Mouse (Mus musculus) limb, embryonic 14.5 days (tissue): Measurements from ENCODE around the gene Taar7f. TPM values are rescaled to one million over a fixed set of nuclear protein-coding genes. Genes with fewer than 3 reads are reported as not detected.
"Not testable (repeated sequence)": the region's sequence is repeated elsewhere in the genome, so short reads cannot be mapped to it uniquely, and the experiment has no call there.

ENCODE experiments used
- ATAC-seq: fragments of 200-750 bp; cut with Nextera tagmentation; 2 replicates; pipeline ENCODE4 v1.8.0; 2017; ENCODE audit warnings: low read depth, moderate number of reproducible peaks, moderate TSS enrichment; ENCODE audit not compliant: low FRiP score
- DNase-seq: peaks from one replicate; pipeline ENCODE4 v3.0.0-alpha.2; 2015; ENCODE audit warnings: low spot score
- H3K27ac ChIP-seq: fragments of 300-500 bp; sonication (generic); replicated peaks from 2 replicates; pipeline ENCODE4 v1.5.1; 2014; ENCODE audit warnings: low read depth, mild to moderate bottlenecking, low read length, moderate library complexity, mixed read lengths
- H3K27me3 ChIP-seq: fragments of 300-500 bp; sonication (generic); 2 replicates; pipeline ENCODE4 v1.6.1; 2014; ENCODE audit warnings: low read length, mixed read lengths; ENCODE audit not compliant: control insufficient read depth, insufficient read depth
- H3K36me3 ChIP-seq: fragments of 300-500 bp; sonication (generic); 2 replicates; pipeline ENCODE4 v1.6.1; 2014; ENCODE audit warnings: mild to moderate bottlenecking, low read length, moderate library complexity, mixed read lengths; ENCODE audit not compliant: control insufficient read depth, insufficient read depth
- H3K4me1 ChIP-seq: fragments of 300-500 bp; sonication (generic); 2 replicates; pipeline ENCODE4 v1.6.1; 2014; ENCODE audit warnings: antibody characterized with exemption, low read length, mixed read lengths; ENCODE audit not compliant: control insufficient read depth, insufficient read depth
- H3K4me2 ChIP-seq: fragments of 300-500 bp; sonication (generic); replicated peaks from 2 replicates; pipeline ENCODE4 v1.6.1; 2014; ENCODE audit warnings: low read depth, mild to moderate bottlenecking, low read length, moderate library complexity; ENCODE audit not compliant: severe bottlenecking
- H3K4me3 ChIP-seq: fragments of 300-500 bp; sonication (generic); replicated peaks from 2 replicates; pipeline ENCODE4 v1.5.1; 2014; ENCODE audit warnings: low read length
- H3K9ac ChIP-seq: fragments of 300-500 bp; sonication (generic); 2 replicates; pipeline ENCODE4 v1.6.1; 2014; ENCODE audit warnings: mild to moderate bottlenecking, low read depth, low read length, moderate library complexity; ENCODE audit not compliant: severe bottlenecking
- H3K9me3 ChIP-seq: fragments of 300-500 bp; sonication (generic); 2 replicates; pipeline ENCODE4 v1.6.1; 2016; ENCODE audit warnings: low read length; ENCODE audit not compliant: control insufficient read depth
- POLR2A ChIP-seq: fragments of 200-500 bp; IDR thresholded peaks from 2 replicates; pipeline ENCODE4 v1.8.0; 2012; ENCODE audit warnings: inconsistent platforms, mild to moderate bottlenecking, moderate library complexity, borderline replicate concordance; ENCODE audit not compliant: insufficient read depth, insufficient read length; ENCODE audit errors: extremely low read depth
- WGBS: fragments of 180-500 bp; shearing (Covaris S2); extraction: QIAGEN DNeasy Blood & Tissue Kit; methylation state at CpG from one replicate; pipeline ENCODE4 v1.1.7; 2014; 5-methylcytosine and 5-hydroxymethylcytosine counted together
- polyA plus RNA-seq, 2 experiments: library from polyadenylated mRNA; depleted of rRNA in 1 of 2; stranded (reverse) in 1 of 2; unstranded in 1 of 2; fragments of >200 nt; fragmentation: Nextera tagmentation in 1 of 2; extraction: Ambion mirVana in 1 of 2; gene quantifications; 2 replicates each; pipeline versions ENCODE4 v1.2.1 to v1.2.3; 2012 to 2014

Gene Taar7f
- polyA plus RNA-seq, 2 experiments, result not detected

DNA sequence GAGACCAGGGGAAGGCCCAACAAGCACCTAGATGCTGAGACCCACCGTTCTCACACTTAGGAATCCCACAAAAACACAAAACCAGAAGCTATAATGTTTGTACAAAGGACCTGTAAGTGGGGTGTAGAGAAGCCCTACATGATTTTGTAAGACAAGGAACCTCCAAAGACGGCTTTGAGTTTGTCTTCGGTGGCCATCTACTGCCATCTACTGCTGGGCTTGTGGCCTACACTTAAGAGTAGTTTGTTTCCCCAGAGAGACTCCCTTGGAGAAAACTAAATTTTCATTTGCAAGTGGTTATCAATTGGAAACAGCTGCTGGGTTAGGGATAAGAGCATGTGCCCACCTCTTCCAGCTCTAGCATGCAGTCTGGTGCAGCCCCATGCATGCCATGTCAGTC is 30.9 kb downstream of the Taar7f start:
- H3K36me3 ChIP-seq, result no peaks in the 10 kb centered on the region
- no peak for TF ChIP-seq POLR2A
- H3K27me3 ChIP-seq, result no peaks in the 10 kb centered on the region
- ATAC-seq (no peak), DNase-seq (peak; percentile 28)
- no peak overlapping the region for H3K4me2 ChIP-seq
- H3K4me3 ChIP-seq, result no peak overlapping the region
- 24% methylated on average over 3 of the region's 3 CpGs for WGBS
- H3K9ac ChIP-seq, result no peak overlapping the region
- no peaks in the 10 kb centered on the region for H3K4me1 ChIP-seq
- H3K27ac ChIP-seq, result no peak overlapping the region
- no peaks in the 10 kb centered on the region for H3K9me3 ChIP-seq

GRCm38 (mm10) chr10:24085936-24086335 is 36.6 kb downstream of the Taar7f start:
- Histone ChIP-seq H3K9ac (no peak overlapping the region), H3K9me3 (no peaks in the 10 kb centered on the region), H3K4me2 (no peak overlapping the region), H3K4me3 (no peak overlapping the region), H3K27ac (no peak overlapping the region), H3K36me3 (no peaks in the 10 kb centered on the region), H3K4me1 (no peaks in the 10 kb centered on the region), H3K27me3 (no peaks in the 10 kb centered on the region)
- no peak for DNase-seq
- 81% methylated on average over 5 of the region's 5 CpGs for WGBS
- ATAC-seq, result no peak
- TF ChIP-seq POLR2A, result no peak

DNA sequence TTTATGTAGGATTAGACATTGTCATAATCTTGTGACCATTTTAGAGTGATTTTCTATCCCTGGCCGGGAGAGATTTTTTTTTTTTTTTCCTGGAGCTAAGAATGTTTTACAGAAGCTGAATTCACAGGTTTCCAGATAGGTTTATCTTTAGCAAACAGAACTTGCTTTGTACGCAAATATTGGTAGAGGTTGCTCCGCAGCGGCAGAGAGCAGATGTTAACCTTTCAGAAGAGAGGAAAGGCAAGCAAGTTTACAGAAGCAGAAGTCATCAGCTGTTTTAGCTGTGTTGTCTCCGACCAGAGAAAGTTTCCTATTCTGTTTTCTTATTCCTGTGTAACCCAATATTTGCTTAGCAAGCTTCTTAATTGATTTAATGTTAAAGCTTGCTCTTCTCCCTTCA is 37.2 kb downstream of the Taar7f start:
- H3K27me3 ChIP-seq, result no peaks in the 10 kb centered on the region
- DNase-seq (no peak), ATAC-seq (no peak)
- no peaks in the 10 kb centered on the region for H3K36me3 ChIP-seq
- H3K4me3 ChIP-seq, result no peak overlapping the region
- H3K9me3 ChIP-seq, result no peaks in the 10 kb centered on the region
- H3K4me1 ChIP-seq, result no peaks in the 10 kb centered on the region
- no peak overlapping the region for H3K27ac ChIP-seq
- H3K9ac ChIP-seq, result no peak overlapping the region
- 89% methylated on average over 5 of the region's 5 CpGs for WGBS
- no peak for TF ChIP-seq POLR2A
- no peak overlapping the region for H3K4me2 ChIP-seq

- no peak overlapping the region for H3K4me2 ChIP-seq
- H3K4me1 ChIP-seq, result no peaks in the 10 kb centered on the region
- TF ChIP-seq POLR2A, result no peak
- no peak overlapping the region for H3K4me3 ChIP-seq
- ATAC-seq (no peak), DNase-seq (no peak)
- 94% methylated on average over 2 of the region's 2 CpGs for WGBS
- no peaks in the 10 kb centered on the region for H3K9me3 ChIP-seq
- H3K9ac ChIP-seq, result no peak overlapping the region
- no peaks in the 10 kb centered on the region for H3K36me3 ChIP-seq
- no peak overlapping the region for H3K27ac ChIP-seq
- H3K27me3 ChIP-seq, result no peaks in the 10 kb centered on the region
These were observed 37.9 kb downstream of the Taar7f start for GRCm38 (mm10) chr10:24087168-24087567.

GRCm38 (mm10) chr10:24092194-24092593 is 42.9 kb downstream of the Taar7f start, which contains the start of gene Taar8b:
Gene Taar8b, minus strand, starts transcription at chr10:24092294.
- no peaks in the 10 kb centered on the region for H3K4me1 ChIP-seq
- H3K27ac ChIP-seq, result no peak within 1 kb of the TSS
- 80% methylated on average over 2 of the region's 2 CpGs for WGBS
- no peak within 1 kb of the TSS for H3K4me2 ChIP-seq
- H3K9ac ChIP-seq, result no peak within 1 kb of the TSS
- no peaks in the 10 kb centered on the region for H3K9me3 ChIP-seq
- no peak for TF ChIP-seq POLR2A
- DNase-seq (no peak), ATAC-seq (no peak)
- H3K4me3 ChIP-seq, result no peak within 1 kb of the TSS
- no peaks in the 10 kb centered on the region for H3K27me3 ChIP-seq
- H3K36me3 ChIP-seq, result no peaks in the 10 kb centered on the region

DNA sequence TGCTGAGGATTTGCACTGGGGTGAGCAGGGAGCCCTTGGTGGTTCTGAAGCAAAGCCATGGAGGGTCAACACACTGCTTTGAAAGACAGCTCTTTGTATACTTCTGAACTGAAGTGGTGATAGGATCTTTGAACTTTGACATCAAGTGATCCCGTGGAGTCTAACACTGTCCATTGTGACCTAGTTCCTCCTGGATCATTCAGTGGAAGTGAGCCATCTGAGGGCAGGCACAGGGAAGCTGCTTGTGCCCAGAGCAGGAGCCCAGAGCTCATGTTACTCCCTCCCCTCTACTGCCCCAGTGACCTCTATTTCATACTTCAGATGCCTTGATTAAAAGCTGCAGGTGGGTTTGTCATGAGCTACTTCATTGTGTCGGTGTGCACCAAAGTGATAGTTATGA is 47.7 kb downstream of the Taar7f start:
- not testable (repeated sequence) for DNase-seq, H3K4me1 ChIP-seq, H3K9ac ChIP-seq, H3K9me3 ChIP-seq, H3K4me3 ChIP-seq, H3K27me3 ChIP-seq, ATAC-seq, H3K4me2 ChIP-seq, H3K27ac ChIP-seq, H3K36me3 ChIP-seq
- WGBS, result 73% methylated on average over 2 of the region's 2 CpGs

Other genes starting within 250 kb of the Taar7f start
- gene Vnn3, start 198.0 kb upstream of the Taar7f start, polyA plus RNA-seq (2012; rRNA removed), result 0.04 and 0.08 TPM in 2 replicates
- 0.11 and 0.23 TPM in 2 replicates for gene Vnn3, start 198.0 kb upstream of the Taar7f start, polyA plus RNA-seq (2014; fragmentation: Nextera tagmentation; extraction: Ambion mirVana)
- 0.82 and 1.1 TPM in 2 replicates for gene Vnn1, start 154.8 kb upstream of the Taar7f start, polyA plus RNA-seq (2012; rRNA removed)
- gene Vnn1, start 154.8 kb upstream of the Taar7f start, polyA plus RNA-seq (2014; fragmentation: Nextera tagmentation; extraction: Ambion mirVana), result 0.96 and 1.3 TPM in 2 replicates
- not detected in 2 replicates for gene Taar1, start 129.2 kb upstream of the Taar7f start, polyA plus RNA-seq (2012; rRNA removed)
- not detected in 2 replicates for gene Taar1, start 129.2 kb upstream of the Taar7f start, polyA plus RNA-seq (2014; fragmentation: Nextera tagmentation; extraction: Ambion mirVana)
- not detected in 2 replicates for gene Taar2, start 110.9 kb upstream of the Taar7f start, polyA plus RNA-seq (2012; rRNA removed)
- gene Taar2, start 110.9 kb upstream of the Taar7f start, polyA plus RNA-seq (2014; fragmentation: Nextera tagmentation; extraction: Ambion mirVana), result not detected in 2 replicates
- not detected in 2 replicates for gene Taar3, start 100.0 kb upstream of the Taar7f start, polyA plus RNA-seq (2012; rRNA removed)
- gene Taar3, start 100.0 kb upstream of the Taar7f start, polyA plus RNA-seq (2014; fragmentation: Nextera tagmentation; extraction: Ambion mirVana), result not detected in 2 replicates
- gene Taar4, start 89.0 kb upstream of the Taar7f start, polyA plus RNA-seq (2012; rRNA removed), result 0.06 TPM in 1 of 2 replicates, not detected in the other
- not detected in 2 replicates for gene Taar4, start 89.0 kb upstream of the Taar7f start, polyA plus RNA-seq (2014; fragmentation: Nextera tagmentation; extraction: Ambion mirVana)
- gene Taar5, start 78.8 kb upstream of the Taar7f start, polyA plus RNA-seq (2012; rRNA removed), result 0.13 and 0.20 TPM in 2 replicates
- not detected in 2 replicates for gene Taar5, start 78.8 kb upstream of the Taar7f start, polyA plus RNA-seq (2014; fragmentation: Nextera tagmentation; extraction: Ambion mirVana)
- gene Taar6, start 63.9 kb upstream of the Taar7f start, polyA plus RNA-seq (2012; rRNA removed), result not detected in 2 replicates
- not detected in 2 replicates for gene Taar6, start 63.9 kb upstream of the Taar7f start, polyA plus RNA-seq (2014; fragmentation: Nextera tagmentation; extraction: Ambion mirVana)
- not detected in 2 replicates for gene Taar7a, start 56.0 kb upstream of the Taar7f start, polyA plus RNA-seq (2012; rRNA removed)
- not detected in 2 replicates for gene Taar7a, start 56.0 kb upstream of the Taar7f start, polyA plus RNA-seq (2014; fragmentation: Nextera tagmentation; extraction: Ambion mirVana)
- gene Taar7b, start 49.6 kb upstream of the Taar7f start, polyA plus RNA-seq (2012; rRNA removed), result not detected in 2 replicates
- gene Taar7b, start 49.6 kb upstream of the Taar7f start, polyA plus RNA-seq (2014; fragmentation: Nextera tagmentation; extraction: Ambion mirVana), result not detected in 2 replicates
- not detected in 2 replicates for gene Taar7d, start 22.3 kb upstream of the Taar7f start, polyA plus RNA-seq (2012; rRNA removed)
- gene Taar7d, start 22.3 kb upstream of the Taar7f start, polyA plus RNA-seq (2014; fragmentation: Nextera tagmentation; extraction: Ambion mirVana), result not detected in 2 replicates
- gene Taar7e, start 11.9 kb upstream of the Taar7f start, polyA plus RNA-seq (2012; rRNA removed), result not detected in 2 replicates
- gene Taar7e, start 11.9 kb upstream of the Taar7f start, polyA plus RNA-seq (2014; fragmentation: Nextera tagmentation; extraction: Ambion mirVana), result not detected in 2 replicates
- not detected in 2 replicates for gene Taar8a, start 27.0 kb downstream of the Taar7f start, polyA plus RNA-seq (2012; rRNA removed)
- not detected in 2 replicates for gene Taar8a, start 27.0 kb downstream of the Taar7f start, polyA plus RNA-seq (2014; fragmentation: Nextera tagmentation; extraction: Ambion mirVana)
- gene Taar8b, start 42.8 kb downstream of the Taar7f start, polyA plus RNA-seq (2012; rRNA removed), result not detected in 2 replicates
- gene Taar8b, start 42.8 kb downstream of the Taar7f start, polyA plus RNA-seq (2014; fragmentation: Nextera tagmentation; extraction: Ambion mirVana), result not detected in 2 replicates
- gene Taar8c, start 52.4 kb downstream of the Taar7f start, polyA plus RNA-seq (2012; rRNA removed), result not detected in 2 replicates
- not detected in 2 replicates for gene Taar8c, start 52.4 kb downstream of the Taar7f start, polyA plus RNA-seq (2014; fragmentation: Nextera tagmentation; extraction: Ambion mirVana)
- not detected in 2 replicates for gene Taar9, start 60.0 kb downstream of the Taar7f start, polyA plus RNA-seq (2012; rRNA removed)
- gene Taar9, start 60.0 kb downstream of the Taar7f start, polyA plus RNA-seq (2014; fragmentation: Nextera tagmentation; extraction: Ambion mirVana), result not detected in 2 replicates
- gene Stx7, start 99.8 kb downstream of the Taar7f start, polyA plus RNA-seq (2012; rRNA removed), result 60.1 and 61.1 TPM in 2 replicates
- gene Stx7, start 99.8 kb downstream of the Taar7f start, polyA plus RNA-seq (2014; fragmentation: Nextera tagmentation; extraction: Ambion mirVana), result 68.0 and 69.3 TPM in 2 replicates
- gene Moxd1, start 174.0 kb downstream of the Taar7f start, polyA plus RNA-seq (2012; rRNA removed), result 34.5 and 34.9 TPM in 2 replicates
- gene Moxd1, start 174.0 kb downstream of the Taar7f start, polyA plus RNA-seq (2014; fragmentation: Nextera tagmentation; extraction: Ambion mirVana), result 24.2 and 25.5 TPM in 2 replicates